Mouse (Mus musculus) olfactory bulb, adult 2 months (tissue): ENCODE data around the gene Sypl2.

Experiments used
- CTCF ChIP-seq: fragments of 200-500 bp; IDR thresholded peaks from 2 replicates; pipeline ENCODE4 v1.5.1; 2012; ENCODE audit warnings: low read depth, mild to moderate bottlenecking, low read length, moderate library complexity; ENCODE audit not compliant: insufficient read depth
- POLR2A ChIP-seq: fragments of 200-500 bp; IDR thresholded peaks from 2 replicates; pipeline ENCODE4 v1.6.1; 2012; ENCODE audit warnings: mild to moderate bottlenecking, low read depth, low read length, moderate library complexity; ENCODE audit not compliant: insufficient read depth

GRCm38 (mm10) chr3:108226558-108227350, at the start of gene Sypl2:
- TF ChIP-seq POLR2A, result no peak
- no peak for TF ChIP-seq CTCF
